Mouse (Mus musculus): Measurements from ENCODE around the gene Ccdc73. TPM values are rescaled to one million over a fixed set of nuclear protein-coding genes. Genes with fewer than 3 reads are reported as not detected.

Ccdc73 gene
- polyA plus RNA-seq, 1 experiment from 2014 or later, result 4.7 TPM

- Histone ChIP-seq H3K9me3 (replicated peaks; ENCODE audit: control insufficient read depth, low read length) (no peaks in the 10 kb centered on the region), H3K27me3 (ENCODE audit: control insufficient read depth, insufficient read depth, low read length) (no peaks in the 10 kb centered on the region), H3K27ac (ENCODE audit: low read depth, low read length) (no peak overlapping the region), H3K36me3 (ENCODE audit: control insufficient read depth, insufficient read depth, low read length) (no peaks in the 10 kb centered on the region), H3K9ac (ENCODE audit: low read depth, low read length) (no peak overlapping the region), H3K4me3 (ENCODE audit: low read depth, low read length) (no peak overlapping the region), H3K4me2 (no peak overlapping the region), H3K4me1 (ENCODE audit: control insufficient read depth, insufficient read depth, low read length) (no peaks in the 10 kb centered on the region)
- 85% methylated on average over 5 of the region's 5 CpGs for WGBS (ENCODE audit: insufficient replicate concordance)
- no peak for ATAC-seq (replicated peaks; ENCODE audit: insufficient number of reproducible peaks, low FRiP score, low TSS enrichment)
These were observed 171.3 kb downstream of the Ccdc73 start for GRCm38 (mm10) chr2:105038879-105039278.

GRCm38 (mm10) chr2:105040859-105041258, 173.3 kb downstream of the Ccdc73 start:
- Histone ChIP-seq H3K9ac (ENCODE audit: low read depth, low read length) (no peak overlapping the region), H3K36me3 (ENCODE audit: control insufficient read depth, insufficient read depth, low read length) (no peaks in the 10 kb centered on the region), H3K4me1 (ENCODE audit: control insufficient read depth, insufficient read depth, low read length) (no peaks in the 10 kb centered on the region), H3K27me3 (ENCODE audit: control insufficient read depth, insufficient read depth, low read length) (no peaks in the 10 kb centered on the region), H3K4me2 (no peak overlapping the region), H3K4me3 (ENCODE audit: low read depth, low read length) (no peak overlapping the region), H3K9me3 (replicated peaks; ENCODE audit: control insufficient read depth, low read length) (no peaks in the 10 kb centered on the region), H3K27ac (ENCODE audit: low read depth, low read length) (no peak overlapping the region)
- 63% methylated on average over 4 of the region's 4 CpGs for WGBS (ENCODE audit: insufficient replicate concordance)
- no peak for ATAC-seq (replicated peaks; ENCODE audit: insufficient number of reproducible peaks, low FRiP score, low TSS enrichment)

GRCm38 (mm10) chr2:105043152-105043551, 175.5 kb downstream of the Ccdc73 start:
- Histone ChIP-seq H3K36me3 (ENCODE audit: control insufficient read depth, insufficient read depth, low read length) (no peaks in the 10 kb centered on the region), H3K4me3 (ENCODE audit: low read depth, low read length) (no peak overlapping the region), H3K4me1 (ENCODE audit: control insufficient read depth, insufficient read depth, low read length) (no peaks in the 10 kb centered on the region), H3K27me3 (ENCODE audit: control insufficient read depth, insufficient read depth, low read length) (no peaks in the 10 kb centered on the region), H3K27ac (ENCODE audit: low read depth, low read length) (no peak overlapping the region), H3K4me2 (no peak overlapping the region), H3K9ac (ENCODE audit: low read depth, low read length) (no peak overlapping the region), H3K9me3 (replicated peaks; ENCODE audit: control insufficient read depth, low read length) (no peaks in the 10 kb centered on the region)
- no peak for ATAC-seq (replicated peaks; ENCODE audit: insufficient number of reproducible peaks, low FRiP score, low TSS enrichment)
- WGBS (ENCODE audit: insufficient replicate concordance), result 80% methylated on average over 4 of the region's 4 CpGs

GRCm38 (mm10) chr2:105048301-105048700, 180.7 kb downstream of the Ccdc73 start:
- Histone ChIP-seq H3K4me1 (ENCODE audit: control insufficient read depth, insufficient read depth, low read length) (no peaks in the 10 kb centered on the region), H3K9me3 (replicated peaks; ENCODE audit: control insufficient read depth, low read length) (no peaks in the 10 kb centered on the region), H3K4me2 (no peak overlapping the region), H3K27ac (ENCODE audit: low read depth, low read length) (no peak overlapping the region), H3K9ac (ENCODE audit: low read depth, low read length) (no peak overlapping the region), H3K36me3 (ENCODE audit: control insufficient read depth, insufficient read depth, low read length) (no peaks in the 10 kb centered on the region), H3K27me3 (ENCODE audit: control insufficient read depth, insufficient read depth, low read length) (no peaks in the 10 kb centered on the region), H3K4me3 (ENCODE audit: low read depth, low read length) (no peak overlapping the region)
- no peak for ATAC-seq (replicated peaks; ENCODE audit: insufficient number of reproducible peaks, low FRiP score, low TSS enrichment)
- WGBS (ENCODE audit: insufficient replicate concordance), result 55% methylated on average over 1 of the region's 1 CpGs

GRCm38 (mm10) chr2:105055529-105055928, 187.9 kb downstream of the Ccdc73 start:
- no peak for ATAC-seq (replicated peaks; ENCODE audit: insufficient number of reproducible peaks, low FRiP score, low TSS enrichment)
- H3K4me1 ChIP-seq (ENCODE audit: control insufficient read depth, insufficient read depth, low read length), result peaks cover 3% of the 10 kb centered on the region; the same call in 1 of the 2 replicates
- WGBS (ENCODE audit: insufficient replicate concordance), result 67% methylated on average over 1 of the region's 1 CpGs
- H3K9me3 ChIP-seq (replicated peaks; ENCODE audit: control insufficient read depth, low read length), result no peaks in the 10 kb centered on the region
- no peak overlapping the region for H3K9ac ChIP-seq (ENCODE audit: low read depth, low read length)
- H3K4me2 ChIP-seq, result no peak overlapping the region
- H3K27me3 ChIP-seq (ENCODE audit: control insufficient read depth, insufficient read depth, low read length), result no peaks in the 10 kb centered on the region
- no peak overlapping the region for H3K27ac ChIP-seq (ENCODE audit: low read depth, low read length)
- no peak overlapping the region for H3K4me3 ChIP-seq (ENCODE audit: low read depth, low read length)
- H3K36me3 ChIP-seq (ENCODE audit: control insufficient read depth, insufficient read depth, low read length), result no peaks in the 10 kb centered on the region

- ATAC-seq (replicated peaks; ENCODE audit: insufficient number of reproducible peaks, low FRiP score, low TSS enrichment), result no peak
- Histone ChIP-seq H3K9me3 (replicated peaks; ENCODE audit: control insufficient read depth, low read length) (no peaks in the 10 kb centered on the region), H3K9ac (ENCODE audit: low read depth, low read length) (no peak overlapping the region), H3K4me3 (ENCODE audit: low read depth, low read length) (no peak overlapping the region), H3K27ac (ENCODE audit: low read depth, low read length) (no peak overlapping the region), H3K27me3 (ENCODE audit: control insufficient read depth, insufficient read depth, low read length) (no peaks in the 10 kb centered on the region), H3K4me1 (ENCODE audit: control insufficient read depth, insufficient read depth, low read length) (peaks cover 3% of the 10 kb centered on the region; the same call in 1 of the 2 replicates), H3K36me3 (ENCODE audit: control insufficient read depth, insufficient read depth, low read length) (no peaks in the 10 kb centered on the region), H3K4me2 (no peak overlapping the region)
- 61% methylated on average over 7 of the region's 7 CpGs for WGBS (ENCODE audit: insufficient replicate concordance)
These were observed 191.0 kb downstream of the Ccdc73 start for GRCm38 (mm10) chr2:105058577-105059116.

GRCm38 (mm10) chr2:105062741-105063372, 195.3 kb downstream of the Ccdc73 start:
- Histone ChIP-seq H3K9me3 (replicated peaks; ENCODE audit: control insufficient read depth, low read length) (no peaks in the 10 kb centered on the region), H3K27ac (ENCODE audit: low read depth, low read length) (no peak overlapping the region), H3K9ac (ENCODE audit: low read depth, low read length) (no peak overlapping the region), H3K4me1 (ENCODE audit: control insufficient read depth, insufficient read depth, low read length) (no peaks in the 10 kb centered on the region), H3K36me3 (ENCODE audit: control insufficient read depth, insufficient read depth, low read length) (no peaks in the 10 kb centered on the region), H3K4me2 (no peak overlapping the region), H3K27me3 (ENCODE audit: control insufficient read depth, insufficient read depth, low read length) (no peaks in the 10 kb centered on the region), H3K4me3 (ENCODE audit: low read depth, low read length) (no peak overlapping the region)
- 54% methylated on average over 7 of the region's 7 CpGs for WGBS (ENCODE audit: insufficient replicate concordance)
- ATAC-seq (replicated peaks; ENCODE audit: insufficient number of reproducible peaks, low FRiP score, low TSS enrichment), result no peak

Measured in heart, embryonic 11.5 days (tissue).